Mouse (Mus musculus) CH12.LX (cell line): Measurements from ENCODE around the gene Artn.

Source experiments
- CTCF ChIP-seq, 2 experiments: IDR thresholded peaks in 1 of 2; conservative IDR thresholded peaks in 1 of 2; 2 replicates each; pipeline ENCODE4 v1.5.1; 2011 to 2012; ENCODE audit warnings: low read depth in 2 of 2, low read length in 2 of 2, improper control_type of control experiment in 1 of 2, inconsistent platforms in 1 of 2, mild to moderate bottlenecking in 1 of 2, moderate library complexity in 1 of 2
- E2F4 ChIP-seq: IDR thresholded peaks from 2 replicates; pipeline ENCODE4 v1.6.1; 2011; ENCODE audit warnings: low read depth, low read length, improper control_type of control experiment; ENCODE audit not compliant: insufficient replicate concordance
- EP300 ChIP-seq: IDR thresholded peaks from 2 replicates; pipeline ENCODE4 v1.6.1; 2011; ENCODE audit warnings: low read length, improper control_type of control experiment
- GABPA ChIP-seq: IDR thresholded peaks from 2 replicates; pipeline ENCODE4 v1.6.1; 2012; ENCODE audit warnings: low read depth, low read length, improper control_type of control experiment, inconsistent platforms; ENCODE audit not compliant: insufficient replicate concordance
- MAZ ChIP-seq: IDR thresholded peaks from 2 replicates; pipeline ENCODE4 v1.6.1; 2012; ENCODE audit warnings: low read depth, mild to moderate bottlenecking, inconsistent platforms, low read length, improper control_type of control experiment, moderate library complexity
- MEF2A ChIP-seq: IDR thresholded peaks from 2 replicates; pipeline ENCODE4 v1.6.1; 2014; ENCODE audit warnings: low read depth, mild to moderate bottlenecking, inconsistent platforms, low read length, improper control_type of control experiment, borderline replicate concordance
- MXI1 ChIP-seq: IDR thresholded peaks from 2 replicates; pipeline ENCODE4 v1.6.1; 2011; ENCODE audit warnings: mild to moderate bottlenecking, low read depth, low read length, improper control_type of control experiment
- POLR2A ChIP-seq: IDR thresholded peaks from 2 replicates; pipeline ENCODE4 v1.6.1; 2011; ENCODE audit warnings: low read depth, mild to moderate bottlenecking, improper control_type of control experiment, low read length
- SMC3 ChIP-seq: IDR thresholded peaks from 2 replicates; pipeline ENCODE4 v1.6.1; 2011; ENCODE audit warnings: low read depth, low read length, improper control_type of control experiment
- ZKSCAN1 ChIP-seq: IDR thresholded peaks from 2 replicates; pipeline ENCODE4 v1.6.1; 2012; ENCODE audit warnings: low read depth, inconsistent platforms, low read length, improper control_type of control experiment, borderline replicate concordance

GRCm38 (mm10) chr4:117947493-117947892 lies 17.9 kb upstream of the Artn start:
- TF ChIP-seq MAZ (no peak), E2F4 (no peak), POLR2A (no peak), MEF2A (no peak), GABPA (no peak), MXI1 (no peak), ZKSCAN1 (no peak), CTCF (conservative IDR thresholded peaks at IDR 0.05 in 1 of 2, IDR thresholded peaks at IDR 0.05 in 1 of 2; ENCODE audit: low read depth in 2 of 2, low read length in 2 of 2) (no peak), EP300 (no peak), SMC3 (no peak)
